Mouse (Mus musculus) heart, adult 2 months (tissue): Measurements from ENCODE around the gene Igfals.

Experiments
- CTCF ChIP-seq: fragments of 200-600 bp; IDR thresholded peaks from 2 replicates; pipeline ENCODE4 v1.8.1; 2022; ENCODE audit warnings: antibody characterized with exemption, mild to moderate bottlenecking, moderate library complexity
- EP300 ChIP-seq: fragments of 200-500 bp; IDR thresholded peaks from 2 replicates; pipeline ENCODE4 v1.6.1; 2011; ENCODE audit warnings: low read depth, low read length, control low read depth; ENCODE audit not compliant: insufficient read depth
- POLR2A ChIP-seq: fragments of 200-500 bp; IDR thresholded peaks from 2 replicates; pipeline ENCODE4 v1.6.1; 2011; ENCODE audit warnings: mild to moderate bottlenecking, low read depth, low read length, control low read depth; ENCODE audit not compliant: insufficient read depth

DNA sequence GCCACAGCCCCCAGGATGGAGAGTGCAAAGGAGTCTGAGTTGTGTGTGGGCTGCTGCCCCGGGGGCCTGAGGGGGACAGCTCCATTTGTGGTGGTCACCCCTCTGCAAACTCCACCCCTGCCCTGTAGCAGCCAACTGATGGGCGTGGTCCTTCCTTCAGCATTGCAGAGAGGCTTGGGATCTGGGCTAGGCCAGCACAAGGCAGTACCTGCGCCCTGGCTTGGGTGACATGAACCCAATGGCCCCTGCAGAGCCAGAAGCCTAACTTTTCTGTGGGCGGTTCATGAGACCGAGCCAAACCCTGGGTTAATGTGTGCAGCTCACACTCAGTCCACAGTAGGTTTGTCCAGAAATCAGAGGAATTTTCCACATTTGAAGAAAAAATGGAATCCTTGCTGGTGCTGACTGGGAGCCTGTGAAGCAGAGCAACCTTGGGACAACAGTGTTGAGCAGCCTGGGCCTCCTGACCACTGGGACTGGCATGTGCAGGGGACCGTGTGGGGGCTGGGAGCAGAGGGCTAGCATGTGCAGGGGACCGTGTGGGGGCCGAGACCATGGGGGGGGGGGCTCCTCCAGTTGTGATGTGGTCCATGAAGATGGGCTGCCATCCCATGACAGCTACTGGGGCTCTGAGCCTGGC is 7.8 kb upstream of the Igfals start:
- TF ChIP-seq EP300 (no peak), CTCF (no peak), POLR2A (no peak)
